Mouse (Mus musculus): ENCODE measurements at regions not wholly inside any gene's neighbourhood (a gene's known extent, or its start where the extent isn't known, plus 50 kb on each side); places are given as distances from the start of the nearest gene placed in this dataset.
"Not testable (repeated sequence)": the region's sequence is repeated elsewhere in the genome, so short reads cannot be mapped to it uniquely, and the experiment has no call there.

DNA sequence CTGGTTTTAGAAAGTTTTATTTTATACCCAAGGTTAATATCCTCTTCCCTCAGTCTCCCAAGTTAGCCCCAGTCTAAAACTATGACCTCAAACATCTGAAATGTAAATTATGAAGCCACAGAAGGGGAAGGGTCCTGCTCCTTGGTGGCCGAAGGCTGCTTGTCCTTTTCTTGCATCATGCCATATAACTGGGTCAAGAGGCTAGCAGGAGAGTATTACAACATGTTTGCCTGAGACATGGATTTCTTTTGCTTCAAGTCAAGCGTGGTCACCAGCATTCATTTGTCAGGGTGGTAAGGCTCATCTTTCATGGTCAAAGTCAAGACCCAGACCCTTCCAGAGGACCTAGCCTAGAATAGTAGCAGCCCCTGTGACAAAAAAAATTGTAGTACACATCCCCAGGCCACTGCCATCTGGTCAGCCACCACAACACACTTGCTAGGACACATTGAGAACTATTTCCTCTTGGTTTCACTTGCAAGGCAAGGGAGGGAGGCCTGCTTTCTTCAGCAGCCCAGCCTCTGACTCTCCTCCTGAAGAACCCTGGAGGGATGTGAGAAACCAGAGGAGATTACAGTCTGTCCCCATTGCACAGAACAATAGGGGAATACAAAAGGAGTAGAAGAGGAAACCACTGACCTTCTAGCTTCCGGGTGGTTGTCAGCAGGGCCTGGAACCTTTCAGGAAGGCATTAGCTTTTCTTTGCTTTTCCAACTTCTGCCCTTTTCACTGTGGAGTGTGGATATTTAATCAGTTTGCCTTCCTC lies 85.3 kb downstream of the Rassf10 start:
- no peak overlapping the region for H3K4me3 ChIP-seq (replicated peaks; ENCODE audit: low read length)
- H3K36me3 ChIP-seq (ENCODE audit: control insufficient read depth, insufficient read depth, low read length) = no peaks in the 10 kb centered on the region
- 76% methylated on average over 3 of the region's 3 CpGs for WGBS
- no peak overlapping the region for H3K27ac ChIP-seq (replicated peaks; ENCODE audit: low read depth, low read length)
- TF ChIP-seq POLR2A (IDR thresholded peaks at IDR 0.05; ENCODE audit: borderline replicate concordance, extremely low read depth, insufficient read depth, insufficient read length) = no peak
- H3K4me1 ChIP-seq (ENCODE audit: control insufficient read depth, insufficient read depth, low read length) = no peaks in the 10 kb centered on the region
- H3K27me3 ChIP-seq (ENCODE audit: control insufficient read depth, insufficient read depth, low read length) = no peaks in the 10 kb centered on the region
- ATAC-seq (ENCODE audit: low FRiP score, low read depth) = no peak
- no peaks in the 10 kb centered on the region for H3K9me3 ChIP-seq (ENCODE audit: control insufficient read depth, low read length)
- no peak overlapping the region for H3K9ac ChIP-seq (ENCODE audit: low read depth, low read length, severe bottlenecking)
- H3K4me2 ChIP-seq (replicated peaks; ENCODE audit: low read depth, low read length, severe bottlenecking) = no peak overlapping the region
- no peak for DNase-seq (ENCODE audit: low spot score)

DNA sequence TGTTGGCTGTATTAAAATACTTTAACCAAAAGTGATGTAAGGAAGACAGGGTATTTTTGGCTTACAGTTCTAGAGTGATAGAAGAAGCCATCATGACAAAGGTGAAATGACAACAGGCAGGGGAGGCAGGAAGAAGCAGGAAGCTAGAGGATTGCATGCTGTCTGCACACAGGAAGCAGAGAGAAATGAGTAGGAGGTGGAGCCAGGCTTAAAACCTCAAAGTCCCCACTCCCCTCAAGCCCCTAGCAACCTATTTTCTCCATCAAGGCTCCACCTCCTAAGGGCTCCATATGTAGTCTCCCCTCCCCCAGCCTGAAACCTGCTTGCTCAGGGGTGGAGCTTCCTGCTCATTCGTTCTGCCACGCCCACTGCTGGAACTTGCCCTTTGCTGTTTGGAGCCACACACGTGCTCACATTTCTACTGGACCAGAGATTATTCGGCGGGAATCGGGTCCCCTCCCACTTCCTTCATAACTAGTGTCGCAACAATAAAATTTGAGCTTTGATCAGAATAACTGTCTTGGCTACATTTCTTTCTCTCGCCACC lies 91.9 kb downstream of the Rassf10 start:
- not testable (repeated sequence) for H3K9me3 ChIP-seq (ENCODE audit: control insufficient read depth, low read length); ATAC-seq (ENCODE audit: low FRiP score, low read depth); H3K4me3 ChIP-seq (replicated peaks; ENCODE audit: low read length); H3K36me3 ChIP-seq (ENCODE audit: control insufficient read depth, insufficient read depth, low read length); H3K27me3 ChIP-seq (ENCODE audit: control insufficient read depth, insufficient read depth, low read length); H3K4me1 ChIP-seq (ENCODE audit: control insufficient read depth, insufficient read depth, low read length); H3K9ac ChIP-seq (ENCODE audit: low read depth, low read length, severe bottlenecking); H3K27ac ChIP-seq (replicated peaks; ENCODE audit: low read depth, low read length); H3K4me2 ChIP-seq (replicated peaks; ENCODE audit: low read depth, low read length, severe bottlenecking); DNase-seq (ENCODE audit: low spot score)
- 65% methylated on average over 6 of the region's 8 CpGs for WGBS

DNA sequence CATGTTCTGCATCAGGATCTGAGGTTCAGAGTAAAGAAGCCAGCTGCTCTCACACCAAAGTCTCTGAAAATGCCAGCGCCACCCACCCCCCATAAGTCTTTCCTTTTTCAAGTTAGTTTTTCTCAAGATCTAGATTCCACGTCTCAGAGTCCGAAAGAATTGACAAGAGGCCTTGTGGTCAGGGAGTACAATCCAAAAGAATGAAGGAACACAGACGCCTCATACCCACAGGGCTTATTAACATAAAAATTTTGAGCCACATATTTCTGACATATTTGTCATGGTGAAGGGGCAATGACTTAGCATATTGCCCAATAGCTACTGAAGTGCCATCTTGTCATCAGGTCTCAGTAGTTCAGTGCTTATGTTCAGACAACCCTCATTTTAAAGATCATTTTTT lies 92.6 kb downstream of the Rassf10 start:
- no peaks in the 10 kb centered on the region for H3K27me3 ChIP-seq (ENCODE audit: control insufficient read depth, insufficient read depth, low read length)
- no peak for ATAC-seq (ENCODE audit: low FRiP score, low read depth)
- TF ChIP-seq POLR2A (IDR thresholded peaks at IDR 0.05; ENCODE audit: borderline replicate concordance, extremely low read depth, insufficient read depth, insufficient read length) = no peak
- H3K27ac ChIP-seq (replicated peaks; ENCODE audit: low read depth, low read length) = no peak overlapping the region
- H3K36me3 ChIP-seq (ENCODE audit: control insufficient read depth, insufficient read depth, low read length) = no peaks in the 10 kb centered on the region
- no peak overlapping the region for H3K4me3 ChIP-seq (replicated peaks; ENCODE audit: low read length)
- 83% methylated on average over 4 of the region's 4 CpGs for WGBS
- no peak overlapping the region for H3K9ac ChIP-seq (ENCODE audit: low read depth, low read length, severe bottlenecking)
- H3K4me1 ChIP-seq (ENCODE audit: control insufficient read depth, insufficient read depth, low read length) = no peaks in the 10 kb centered on the region
- no peak overlapping the region for H3K4me2 ChIP-seq (replicated peaks; ENCODE audit: low read depth, low read length, severe bottlenecking)
- no peak for DNase-seq (ENCODE audit: low spot score)
- peaks cover 5% of the 10 kb centered on the region; the same call in 1 of the 2 replicates for H3K9me3 ChIP-seq (ENCODE audit: control insufficient read depth, low read length)

DNA sequence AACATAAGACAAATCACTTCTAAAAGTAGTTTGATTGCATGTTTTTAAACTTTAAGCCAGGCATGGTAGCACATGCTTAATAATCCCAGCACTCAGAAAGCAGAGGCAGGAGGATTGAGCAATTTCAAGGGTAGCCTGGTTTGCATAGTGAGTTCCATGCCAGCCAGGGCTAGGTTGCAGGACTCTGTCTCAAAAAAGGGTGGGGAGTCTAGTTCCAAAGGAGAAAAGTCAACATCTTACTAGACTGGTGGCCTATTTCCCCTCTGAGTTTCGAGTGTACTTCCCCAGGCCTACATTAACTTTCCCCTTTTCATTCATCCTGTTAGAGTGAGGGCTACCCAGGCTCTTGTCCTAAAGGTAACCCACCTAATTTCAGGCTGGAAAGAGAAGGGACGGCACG lies 93.8 kb downstream of the Rassf10 start:
- Histone ChIP-seq H3K36me3 (ENCODE audit: control insufficient read depth, insufficient read depth, low read length) (no peaks in the 10 kb centered on the region), H3K4me2 (replicated peaks; ENCODE audit: low read depth, low read length, severe bottlenecking) (no peak overlapping the region), H3K4me1 (ENCODE audit: control insufficient read depth, insufficient read depth, low read length) (no peaks in the 10 kb centered on the region), H3K4me3 (replicated peaks; ENCODE audit: low read length) (no peak overlapping the region), H3K9me3 (ENCODE audit: control insufficient read depth, low read length) (peaks cover 5% of the 10 kb centered on the region; the same call in 1 of the 2 replicates), H3K27ac (replicated peaks; ENCODE audit: low read depth, low read length) (no peak overlapping the region), H3K27me3 (ENCODE audit: control insufficient read depth, insufficient read depth, low read length) (no peaks in the 10 kb centered on the region), H3K9ac (ENCODE audit: low read depth, low read length, severe bottlenecking) (no peak overlapping the region)
- ATAC-seq (ENCODE audit: low FRiP score, low read depth) (no peak), DNase-seq (ENCODE audit: low spot score) (no peak)
- TF ChIP-seq POLR2A (IDR thresholded peaks at IDR 0.05; ENCODE audit: borderline replicate concordance, extremely low read depth, insufficient read depth, insufficient read length) = no peak
- WGBS = 83% methylated on average over 3 of the region's 3 CpGs

DNA sequence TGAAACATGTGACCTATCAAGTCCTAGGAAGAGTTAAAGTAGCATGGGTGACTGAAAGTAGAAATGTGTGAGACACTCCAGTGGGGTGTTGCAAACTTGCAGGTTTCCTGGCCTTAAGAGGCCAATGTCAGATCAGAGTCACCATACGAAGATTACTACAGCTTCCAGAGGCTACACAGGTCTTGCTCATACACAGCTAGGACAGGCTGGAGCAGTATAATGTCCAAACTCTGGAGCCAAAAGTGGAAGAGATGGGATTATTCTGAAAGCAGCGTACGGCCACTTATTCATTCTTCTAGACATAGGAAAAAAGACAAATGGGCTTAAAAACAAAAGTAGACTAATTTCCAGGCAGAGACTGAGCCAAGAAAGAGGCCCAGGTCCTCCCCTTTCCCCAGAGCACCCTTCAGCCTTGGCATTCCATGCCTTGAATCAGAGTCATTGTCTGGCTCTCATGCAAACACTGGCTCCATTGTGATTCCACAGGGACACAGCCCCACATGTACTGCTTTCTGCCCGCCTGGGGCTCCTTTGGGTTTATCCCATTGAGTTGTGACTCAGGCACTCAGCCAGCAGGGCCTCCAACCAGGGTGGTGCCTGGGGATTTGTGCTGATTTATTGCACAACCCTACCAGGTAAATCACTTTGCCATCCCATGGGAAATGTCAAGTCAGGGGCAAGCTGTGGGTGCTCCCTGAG lies 94.5 kb downstream of the Rassf10 start:
- no peak for TF ChIP-seq POLR2A (IDR thresholded peaks at IDR 0.05; ENCODE audit: borderline replicate concordance, extremely low read depth, insufficient read depth, insufficient read length)
- peak; percentile 26 for DNase-seq (ENCODE audit: low spot score)
- H3K9ac ChIP-seq (ENCODE audit: low read depth, low read length, severe bottlenecking) = no peak overlapping the region
- no peaks in the 10 kb centered on the region for H3K4me1 ChIP-seq (ENCODE audit: control insufficient read depth, insufficient read depth, low read length)
- WGBS = 62% methylated on average over 4 of the region's 4 CpGs
- ATAC-seq (ENCODE audit: low FRiP score, low read depth) = no peak
- peaks cover 5% of the 10 kb centered on the region; the same call in 1 of the 2 replicates for H3K9me3 ChIP-seq (ENCODE audit: control insufficient read depth, low read length)
- no peak overlapping the region for H3K4me2 ChIP-seq (replicated peaks; ENCODE audit: low read depth, low read length, severe bottlenecking)
- H3K4me3 ChIP-seq (replicated peaks; ENCODE audit: low read length) = no peak overlapping the region
- no peaks in the 10 kb centered on the region for H3K27me3 ChIP-seq (ENCODE audit: control insufficient read depth, insufficient read depth, low read length)
- no peaks in the 10 kb centered on the region for H3K36me3 ChIP-seq (ENCODE audit: control insufficient read depth, insufficient read depth, low read length)
- no peak overlapping the region for H3K27ac ChIP-seq (replicated peaks; ENCODE audit: low read depth, low read length)

Data from limb, embryonic 14.5 days (tissue).